Mouse (Mus musculus) ES-E14 (cell line): ENCODE measurements around the gene Dnajc14. TPM values are rescaled to one million over a fixed set of nuclear protein-coding genes. Genes with fewer than 3 reads are reported as not detected.
A peak's percentile ranks its signal among the peaks of the same experiment; 100 is the strongest.
"Not testable (repeated sequence)": the region's sequence is repeated elsewhere in the genome, so short reads cannot be mapped to it uniquely, and the experiment has no call there.

ENCODE experiments used
- DNase-seq: peaks from one replicate; pipeline ENCODE4 v3.0.0-alpha.2; 2013; ENCODE audit warnings: low read depth, low spot score
- H3K27ac ChIP-seq: 2 replicates; pipeline ENCODE4 v1.5.1; 2012; ENCODE audit warnings: low read depth, mild to moderate bottlenecking, low read length, moderate library complexity, mixed read lengths; ENCODE audit not compliant: poor library complexity, insufficient read depth, severe bottlenecking
- H3K36me3 ChIP-seq: 2 replicates; pipeline ENCODE4 v1.6.1; 2012; ENCODE audit warnings: mild to moderate bottlenecking, low read length, moderate library complexity, mixed read lengths; ENCODE audit not compliant: control insufficient read depth, poor library complexity, insufficient read depth, severe bottlenecking
- H3K4me1 ChIP-seq, 2 experiments: fragments of 150-350 bp in 1 of 2; sonication (generic) in 1 of 2; 2 replicates each; pipeline ENCODE4 v1.6.1; 2012; ENCODE audit warnings: low read length in 2 of 2, mild to moderate bottlenecking in 1 of 2, mixed read lengths in 1 of 2; ENCODE audit not compliant: control insufficient read depth in 2 of 2, insufficient read depth in 2 of 2, poor library complexity in 1 of 2
- H3K4me3 ChIP-seq, 2 experiments: fragments of 150-350 bp in 1 of 2; sonication (generic) in 1 of 2; 2 replicates each; pipeline ENCODE4 v1.5.1; 2012; ENCODE audit warnings: low read length in 2 of 2, low read depth in 1 of 2, mild to moderate bottlenecking in 1 of 2, mixed read lengths in 1 of 2; ENCODE audit not compliant: insufficient read depth in 1 of 2, poor library complexity in 1 of 2, severe bottlenecking in 1 of 2
- H3K9ac ChIP-seq: 2 replicates; pipeline ENCODE4 v1.6.1; 2012; ENCODE audit warnings: low read depth, mild to moderate bottlenecking, low read length, mixed read lengths; ENCODE audit not compliant: poor library complexity, insufficient read depth, severe bottlenecking
- H3K9me3 ChIP-seq: fragments of 150-350 bp; sonication (generic); 2 replicates; pipeline ENCODE4 v1.6.1; 2012; ENCODE audit warnings: low read depth, mild to moderate bottlenecking, low read length; ENCODE audit not compliant: control insufficient read depth, insufficient read depth
- CHD2 ChIP-seq: IDR thresholded peaks from 2 replicates; pipeline ENCODE4 v1.6.1; 2014; ENCODE audit warnings: mild to moderate bottlenecking, low read depth, low read length, inconsistent platforms
- HCFC1 ChIP-seq: IDR thresholded peaks from 2 replicates; pipeline ENCODE4 v1.6.1; 2012; ENCODE audit warnings: low read length, inconsistent platforms, borderline replicate concordance; ENCODE audit not compliant: insufficient read depth
- MAFK ChIP-seq: IDR thresholded peaks from 2 replicates; pipeline ENCODE4 v1.6.1; 2014; ENCODE audit warnings: mild to moderate bottlenecking, low read depth, low read length, inconsistent platforms; ENCODE audit not compliant: insufficient read depth
- ZC3H11A ChIP-seq: IDR thresholded peaks from 2 replicates; pipeline ENCODE4 v1.6.1; 2012; ENCODE audit warnings: low read depth, mild to moderate bottlenecking, inconsistent platforms, low read length, borderline replicate concordance
- ZNF384 ChIP-seq: IDR thresholded peaks from 2 replicates; pipeline ENCODE4 v1.6.1; 2012; ENCODE audit warnings: low read depth, low read length, inconsistent platforms
- in situ Hi-C, 2 experiments: fragments of 600-800 bp; cut with MboI; formaldehyde crosslinking; loops; one replicate each; pipeline ENCODE4 v1.15.1; 2025; ENCODE audit warnings: low sequenced_read_pairs in 2 of 2, inconsistent platforms in 1 of 2; ENCODE audit not compliant: unreplicated experiment in 2 of 2
- total RNA-seq: library from RNA; depleted of rRNA; stranded (reverse); fragments of 300-350 nt; gene quantifications from 2 replicates; pipeline ENCODE4 v1.2.3, GENCODE M21; 2012

The Dnajc14 gene
- total RNA-seq, 1 experiment, result 53.0 TPM

DNA sequence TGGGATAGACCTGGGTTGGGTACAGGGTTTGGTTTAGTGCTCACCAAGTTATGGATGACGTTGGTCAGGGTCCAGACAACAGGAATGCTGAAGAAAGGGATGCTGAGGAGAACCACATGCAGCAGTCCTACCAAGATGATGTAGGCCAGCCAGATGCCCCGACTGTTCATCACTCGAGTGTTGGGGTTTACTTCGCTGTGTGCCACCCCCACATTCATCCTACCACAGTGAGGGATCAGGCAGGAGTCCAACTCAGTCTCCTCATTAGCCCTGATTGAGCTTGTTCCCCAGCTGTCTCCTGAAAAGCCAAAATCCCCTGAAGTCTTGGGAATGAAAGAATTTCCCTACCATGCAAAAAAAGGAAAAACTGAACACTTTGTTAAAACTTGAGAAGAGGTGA, 16.4 kb downstream of the Dnajc14 start:
- TF ChIP-seq ZNF384 (no peak), HCFC1 (no peak), ZC3H11A (no peak), MAFK (no peak), CHD2 (no peak)
- H3K9me3 ChIP-seq, result no peaks in the 10 kb centered on the region
- H3K36me3 ChIP-seq, result peaks cover 16% of the 10 kb centered on the region
- peak overlapping the region in 1 of 2 experiments; percentile 95; a peak in 1 of 4 replicates for H3K4me3 ChIP-seq
- in situ Hi-C loops, result no loop called here
- H3K9ac ChIP-seq, result no peak overlapping the region
- DNase-seq, result no peak
- H3K27ac ChIP-seq, result no peak overlapping the region
- H3K4me1 ChIP-seq, result peaks cover 2 to 5% of the 10 kb centered on the region in 2 experiments; a peak in 3 of 4 replicates

DNA sequence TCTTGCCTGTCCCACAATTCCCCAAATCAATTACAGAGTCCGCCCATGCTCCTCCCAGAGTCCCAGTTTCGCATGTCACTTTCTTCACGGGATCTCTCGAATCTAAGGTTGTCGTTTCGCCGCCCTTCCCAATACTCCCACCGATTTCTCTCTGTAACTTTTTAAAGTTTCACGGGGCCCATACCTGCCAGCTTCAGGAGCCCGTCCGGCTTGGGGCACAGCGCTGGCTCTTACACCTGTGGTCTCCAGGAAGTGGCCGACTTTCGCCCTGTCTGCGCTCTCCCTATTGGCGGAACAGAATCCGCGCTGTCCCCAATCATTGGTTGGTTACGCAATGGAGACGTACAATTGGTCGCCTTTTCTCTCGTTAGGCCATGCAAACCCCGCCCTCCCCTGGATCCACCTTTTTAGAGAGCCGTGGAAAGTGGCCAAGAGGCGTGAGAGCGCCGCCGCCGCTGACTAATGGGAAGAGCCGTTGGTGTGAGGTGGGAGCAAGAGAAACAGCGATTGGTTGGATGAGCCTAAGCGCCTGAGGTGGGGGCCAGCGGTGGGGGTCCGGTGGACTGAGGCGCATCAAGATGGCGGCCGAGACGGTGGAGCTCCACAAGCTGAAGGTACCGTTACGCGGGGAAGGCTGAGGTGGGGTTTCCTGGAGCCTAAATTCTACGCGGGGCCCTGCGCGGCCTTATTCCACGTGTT, 17.6 kb downstream of the Dnajc14 start, which contains the start of gene Ormdl2:
Gene Ormdl2 (minus strand): TSS at position 288 of the 699 bp plus-strand sequence.
- Histone ChIP-seq H3K4me3 (peak within 1 kb of the TSS; percentile 80 to 100), H3K9me3 (no peaks in the 10 kb centered on the region), H3K4me1 (peaks cover 2 to 5% of the 10 kb centered on the region in 2 experiments; a peak in 3 of 4 replicates), H3K27ac (peak within 1 kb of the TSS; percentile 24; the same call in 1 of the 2 replicates), H3K9ac (peak within 1 kb of the TSS; percentile 84), H3K36me3 (peaks cover 14% of the 10 kb centered on the region)
- in situ Hi-C loops, result no loop called here
- TF ChIP-seq ZC3H11A (no peak), ZNF384 (no peak), MAFK (no peak), CHD2 (peak; percentile 94), HCFC1 (peak; percentile 70; the same call in 1 of the 2 replicates)
- DNase-seq, result peak; percentile 100

DNA sequence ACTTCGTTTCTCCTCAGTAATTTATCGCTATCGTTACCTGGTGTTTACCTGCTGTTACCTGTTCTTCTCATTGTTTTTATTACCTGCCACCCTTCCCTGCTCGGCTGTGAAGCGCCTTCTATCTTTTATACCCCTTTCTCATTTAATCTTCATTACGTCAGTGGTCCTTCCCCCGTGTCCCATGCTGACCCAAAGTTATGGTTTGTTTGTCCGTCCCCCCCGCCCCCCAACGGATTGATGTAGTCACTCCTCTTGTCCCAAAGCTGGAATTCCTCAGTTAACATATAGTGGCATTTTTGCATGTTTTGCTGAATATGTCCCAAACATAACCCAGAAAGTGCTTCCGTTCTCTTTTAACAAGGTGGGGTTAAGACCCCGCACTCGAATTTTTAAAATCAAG, 18.3 kb downstream of the Dnajc14 start:
- peak overlapping the region; percentile 24; the same call in 1 of the 2 replicates for H3K27ac ChIP-seq
- DNase-seq, result no peak
- in situ Hi-C loops, result no loop called here
- H3K9ac ChIP-seq, result peak overlapping the region; percentile 84
- no peaks in the 10 kb centered on the region for H3K9me3 ChIP-seq
- TF ChIP-seq MAFK (no peak), CHD2 (no peak), ZC3H11A (no peak), HCFC1 (no peak), ZNF384 (no peak)
- peaks cover 2 to 5% of the 10 kb centered on the region in 2 experiments; a peak in 3 of 4 replicates for H3K4me1 ChIP-seq
- H3K4me3 ChIP-seq, result peak overlapping the region; percentile 80 to 100
- H3K36me3 ChIP-seq, result peaks cover 8% of the 10 kb centered on the region

DNA sequence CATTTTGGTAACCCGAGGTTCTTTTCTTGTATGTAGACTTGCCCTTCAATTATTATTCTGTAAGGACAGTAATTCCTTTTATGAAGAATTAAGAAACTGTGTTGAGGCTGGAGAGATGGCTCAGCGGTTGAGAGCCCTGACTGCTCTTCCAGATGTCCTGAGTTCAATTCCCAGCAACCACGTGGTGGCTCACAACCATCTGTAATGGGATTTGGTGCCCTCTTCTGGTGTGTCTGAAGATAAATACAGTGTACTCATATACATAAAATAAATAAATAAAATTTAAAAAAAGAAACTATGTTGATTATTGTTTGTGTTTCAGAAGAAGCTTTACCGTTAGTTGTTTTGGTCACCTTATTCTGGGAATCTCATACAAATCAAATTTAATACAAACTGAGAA, 19.2 kb downstream of the Dnajc14 start:
- Histone ChIP-seq H3K4me3 (peak overlapping the region; percentile 80 to 100), H3K9ac (peak overlapping the region; percentile 84; the same call in 1 of the 2 replicates)
- H3K36me3 ChIP-seq, H3K9me3 ChIP-seq, H3K27ac ChIP-seq, H3K4me1 ChIP-seq, in situ Hi-C loops, DNase-seq: not testable (repeated sequence)
